Mouse (Mus musculus) cerebellum, postnatal 4 days (tissue): ENCODE data around the gene Pcbp1.

Experiments used
- DNase-seq, 2 experiments: peaks; one replicate each; pipeline ENCODE4 v3.0.0; 2022; ENCODE audit warnings: low spot score in 2 of 2, mixed read lengths in 1 of 2

The Pcbp1 gene

DNA sequence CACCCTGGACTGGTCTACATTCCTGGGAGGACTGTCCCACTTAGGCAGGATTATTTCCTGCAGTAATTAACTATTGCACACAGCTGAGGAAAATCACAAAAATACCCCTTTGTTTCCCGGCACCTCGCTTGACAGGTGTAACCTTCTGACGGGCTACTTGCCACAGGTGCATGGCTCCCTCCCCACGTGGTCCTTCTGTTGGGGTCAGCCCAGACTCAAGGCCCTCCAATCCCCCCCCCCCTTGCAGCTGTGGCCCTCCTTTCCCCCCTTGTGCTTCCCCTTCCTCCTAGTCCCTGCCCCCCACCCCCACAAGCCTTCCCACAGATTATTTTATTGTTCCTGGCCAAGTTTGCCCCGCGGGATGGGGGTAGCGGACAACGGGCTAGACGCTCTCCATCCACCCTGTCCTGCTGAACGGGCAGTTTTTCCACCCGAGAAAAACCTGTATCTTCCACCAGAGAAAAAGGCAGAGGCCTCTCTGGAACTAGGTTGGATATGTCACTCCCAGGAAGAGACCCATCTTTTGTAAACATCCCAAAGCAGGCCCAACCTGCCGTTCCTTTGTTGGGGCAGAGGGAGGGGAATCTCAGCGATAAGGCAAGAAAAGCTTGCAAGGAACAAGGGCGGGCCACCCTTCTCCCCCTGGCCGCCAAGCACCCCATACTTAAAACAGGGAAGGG, 2.2 kb downstream of the Pcbp1 start:
- DNase-seq = peak in 1 of 2 experiments; percentile 17

DNA sequence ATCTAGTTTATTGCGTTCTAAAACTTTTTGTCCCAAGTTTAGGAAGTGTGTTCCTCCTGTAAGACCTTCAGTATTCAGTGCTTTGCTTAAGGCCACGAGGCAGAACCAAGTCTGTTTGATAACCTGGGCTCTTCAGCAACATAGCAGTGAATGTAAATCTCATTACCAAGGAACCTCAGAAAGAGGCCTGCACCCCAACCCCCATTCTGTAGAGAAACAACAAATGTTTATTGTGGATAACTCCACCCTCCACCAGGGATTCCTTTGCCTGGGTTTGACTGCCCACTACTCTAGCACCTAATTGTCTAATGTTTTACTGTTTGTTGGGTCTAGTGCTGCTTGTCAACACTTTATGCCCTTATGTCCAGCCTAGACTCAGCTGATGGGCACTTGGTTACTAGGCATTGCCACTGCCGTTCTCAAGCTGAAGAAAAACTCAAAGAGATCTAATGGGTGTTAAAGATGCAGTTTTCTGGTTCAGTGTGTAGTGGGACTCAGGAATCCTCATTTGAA, 2.8 kb downstream of the Pcbp1 start:
- DNase-seq = no peak

DNA sequence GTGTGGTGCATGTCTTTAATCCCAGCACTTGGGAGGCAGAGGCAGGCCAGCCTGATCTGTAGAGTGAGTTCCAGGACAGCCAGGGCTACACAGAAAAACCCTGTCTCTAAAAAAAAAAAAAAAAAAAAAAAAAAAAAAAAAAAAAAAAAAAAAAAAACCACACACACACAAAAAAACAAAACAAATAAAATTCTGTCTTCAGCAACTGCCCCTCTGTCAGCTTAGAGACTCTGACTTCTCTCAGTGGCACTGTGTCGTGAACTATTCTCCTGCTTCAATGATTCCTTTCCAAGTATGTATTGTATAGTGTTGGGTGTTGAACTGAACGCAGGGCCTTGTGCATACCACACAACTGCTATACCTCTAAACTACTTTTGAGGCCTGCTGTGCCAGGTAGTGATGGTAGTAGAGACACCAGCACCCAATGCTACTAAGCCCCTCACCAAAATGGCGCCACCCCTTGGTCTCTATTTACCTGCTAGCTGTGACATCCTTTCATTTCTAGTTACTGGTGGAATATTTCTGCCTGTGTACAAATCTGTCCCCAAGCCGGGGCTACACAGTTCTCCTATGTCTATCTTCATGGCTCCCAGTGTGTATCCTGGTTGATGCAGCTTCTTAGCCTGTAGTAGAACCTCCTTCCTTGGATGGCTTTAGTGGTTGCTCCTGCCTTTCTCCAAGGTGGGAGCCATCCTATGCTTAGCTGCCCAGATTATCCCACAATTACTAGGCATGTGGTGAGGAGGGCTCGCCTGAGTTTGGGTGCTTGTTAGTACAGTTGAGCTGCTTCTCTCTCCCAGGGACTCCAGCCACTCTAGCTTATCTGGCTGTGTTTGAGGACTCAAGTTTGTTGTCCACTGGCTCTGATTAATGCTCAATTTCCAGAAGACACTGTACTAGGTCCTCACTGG, 3.9 kb downstream of the Pcbp1 start:
- DNase-seq = no peak

DNA sequence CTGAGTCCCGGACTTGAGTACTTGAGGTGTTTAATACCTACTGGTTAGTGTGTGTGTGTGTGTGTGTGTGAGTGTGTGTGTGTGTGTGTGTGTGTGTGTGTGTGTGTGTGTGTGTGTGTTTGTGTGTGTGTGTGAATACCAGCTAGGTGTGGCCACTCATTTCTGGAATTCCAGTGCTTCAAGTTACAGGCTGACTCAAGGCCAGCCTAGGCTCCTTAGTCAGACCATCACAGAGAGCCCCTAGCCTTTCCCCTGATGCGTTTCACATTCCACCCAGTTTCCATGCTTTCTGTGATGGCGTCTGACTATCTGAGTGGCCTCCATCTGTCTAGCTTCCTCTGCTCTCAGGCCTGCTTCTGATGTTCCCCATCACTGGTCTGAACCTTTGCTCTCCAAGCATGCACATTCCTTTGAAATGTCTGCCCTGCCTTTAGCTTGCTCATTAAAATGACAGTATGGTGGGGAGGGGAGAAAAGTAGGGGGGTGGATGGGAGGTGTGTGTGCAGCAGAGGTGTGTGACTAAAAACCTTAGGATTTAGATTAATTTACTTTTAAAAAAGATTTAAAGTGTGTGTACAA, 6.3 kb downstream of the Pcbp1 start:
- DNase-seq = no peak

DNA sequence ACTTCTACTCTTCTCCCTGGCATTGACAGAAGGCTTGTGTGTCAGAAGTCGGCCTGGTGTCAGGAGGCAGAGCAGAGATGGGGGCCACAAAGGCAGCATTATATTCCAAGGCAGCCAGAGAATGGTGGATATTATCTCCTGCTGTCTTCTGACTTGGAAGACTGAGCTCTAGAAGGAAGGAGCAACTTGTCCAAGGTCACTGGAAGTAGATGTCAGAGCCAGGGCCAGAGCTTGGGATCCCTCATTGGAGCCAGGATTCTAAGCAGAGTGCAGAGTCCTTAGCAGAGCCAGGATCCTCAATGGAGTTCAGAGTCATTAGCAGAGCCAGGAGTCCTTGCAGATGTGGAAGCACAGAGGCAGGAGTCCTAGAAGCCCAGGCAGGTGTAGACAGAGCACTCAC, 10.1 kb downstream of the Pcbp1 start:
- DNase-seq = no peak

DNA sequence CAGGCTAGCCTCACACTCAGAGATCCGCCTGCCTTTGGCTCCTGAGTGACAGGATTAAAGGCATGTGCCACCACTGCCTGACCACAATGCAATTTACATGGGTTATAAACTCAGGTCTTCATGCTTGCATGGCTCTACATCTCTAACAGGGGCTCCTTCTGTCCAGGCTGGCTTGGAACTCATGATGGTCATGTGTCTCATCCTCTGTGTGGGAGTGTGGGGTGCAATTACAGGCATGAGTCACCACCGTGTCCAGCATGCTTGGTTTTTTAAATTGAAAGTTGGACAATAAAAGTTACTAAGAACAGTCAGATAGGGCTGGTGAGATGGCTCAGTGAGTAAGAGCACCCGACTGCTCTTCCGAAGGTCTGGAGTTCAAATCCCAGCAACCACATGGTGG, 12.8 kb downstream of the Pcbp1 start:
- no peak for DNase-seq

DNA sequence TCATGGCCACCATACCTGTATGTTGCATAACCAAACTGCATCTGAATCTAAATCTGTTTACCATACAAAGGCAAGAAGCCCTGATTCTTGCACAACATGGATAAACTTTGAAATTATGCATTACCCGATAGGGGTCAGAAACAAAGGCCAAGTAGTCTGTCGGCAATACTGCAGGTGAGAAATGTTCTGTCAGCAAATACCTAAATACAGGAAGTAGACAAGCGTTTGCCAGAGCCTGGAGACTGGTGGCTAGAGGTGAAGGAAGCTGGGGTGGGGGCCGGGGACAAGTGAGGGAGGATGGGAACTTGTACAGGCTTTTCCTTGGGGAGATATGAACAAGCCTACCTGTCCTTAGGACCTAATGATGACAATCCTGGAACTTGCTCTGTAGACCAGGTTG, 15.1 kb downstream of the Pcbp1 start:
- DNase-seq = no peak

DNA sequence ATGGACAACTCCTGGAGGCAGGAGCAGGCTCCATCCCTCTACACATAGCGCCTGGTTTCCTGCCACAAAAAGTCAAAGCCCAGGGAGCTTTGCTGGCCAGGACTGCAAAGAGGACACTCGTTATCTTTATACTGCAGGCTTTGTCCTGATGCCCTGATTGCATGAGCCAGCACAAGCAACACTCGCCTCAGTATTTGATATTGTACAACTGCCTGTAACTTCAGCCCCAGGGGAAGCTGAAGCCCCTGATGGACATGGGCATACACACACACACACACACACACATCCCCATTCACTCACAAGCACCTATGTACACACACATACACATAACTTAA, 16.3 kb downstream of the Pcbp1 start:
- DNase-seq = no peak

DNA sequence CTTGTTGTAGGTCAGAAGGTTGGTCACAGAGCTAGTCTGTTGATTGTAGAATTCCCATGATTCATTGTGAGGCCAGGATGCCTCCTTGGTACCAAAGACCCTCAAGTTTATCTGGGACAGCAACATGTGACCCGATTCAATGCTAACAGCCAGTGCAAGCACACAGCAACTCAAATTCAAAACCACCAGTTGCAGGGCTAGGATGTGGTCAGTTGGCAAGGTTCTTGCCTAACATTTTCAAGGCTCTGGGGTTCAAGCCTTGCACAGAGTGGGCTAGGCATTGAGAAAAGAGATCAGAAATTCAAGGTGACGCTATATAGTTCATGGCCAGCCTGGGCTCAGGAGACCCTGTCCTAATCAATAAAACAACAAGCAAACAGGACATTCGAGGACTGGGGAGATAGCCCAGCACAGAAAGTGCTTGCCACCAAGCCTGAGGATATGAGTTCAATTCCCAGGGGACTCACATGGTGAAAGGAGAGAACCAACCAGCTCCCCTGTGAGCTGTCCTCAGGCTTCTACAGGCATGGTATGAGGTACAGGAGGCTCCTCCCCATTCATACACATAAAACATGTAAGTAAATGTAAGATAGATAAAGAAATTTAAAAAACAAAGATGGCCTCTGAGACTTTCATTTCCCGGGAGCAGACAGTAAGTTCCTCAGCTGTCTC, 16.8 kb downstream of the Pcbp1 start:
- DNase-seq = no peak

DNA sequence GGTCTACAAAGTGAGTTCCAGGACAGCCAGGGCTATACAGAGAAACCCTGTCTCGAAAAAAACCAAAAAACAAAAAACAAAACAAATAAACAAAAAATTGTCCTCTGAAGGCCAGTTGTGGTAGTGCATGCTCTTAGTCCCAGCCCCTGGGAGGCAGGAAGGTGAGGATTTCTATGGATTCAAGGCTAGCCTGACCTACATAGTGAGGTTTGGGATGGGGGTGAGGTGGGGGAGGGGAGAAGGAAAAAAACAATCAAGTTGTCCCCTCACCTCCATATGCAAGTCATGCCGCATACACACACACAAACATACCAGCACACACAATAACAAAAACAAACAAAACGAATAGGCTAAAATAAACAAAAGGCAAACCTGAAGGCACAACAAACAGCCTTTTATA, 17.4 kb downstream of the Pcbp1 start:
- DNase-seq = no peak

DNA sequence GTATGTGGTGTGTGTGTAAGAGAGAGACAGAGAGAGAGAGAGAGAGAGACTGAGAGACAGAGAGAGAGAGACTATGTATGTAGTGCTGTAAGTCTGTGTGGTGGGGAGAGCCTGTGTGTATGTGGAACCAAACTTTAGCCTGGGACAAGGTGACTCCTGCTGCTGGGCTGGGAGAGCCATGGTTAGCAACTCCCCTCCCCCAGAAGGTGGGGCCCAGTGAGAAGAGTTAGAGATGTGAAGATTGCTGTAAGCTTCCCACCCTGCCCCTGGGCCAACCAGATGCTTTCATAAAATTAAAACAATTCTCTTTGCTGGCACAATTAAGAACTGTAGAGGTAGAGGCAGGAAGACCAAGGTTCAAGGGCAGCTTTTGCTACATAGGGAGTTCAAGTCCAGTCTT, 19.0 kb downstream of the Pcbp1 start:
- DNase-seq = no peak

DNA sequence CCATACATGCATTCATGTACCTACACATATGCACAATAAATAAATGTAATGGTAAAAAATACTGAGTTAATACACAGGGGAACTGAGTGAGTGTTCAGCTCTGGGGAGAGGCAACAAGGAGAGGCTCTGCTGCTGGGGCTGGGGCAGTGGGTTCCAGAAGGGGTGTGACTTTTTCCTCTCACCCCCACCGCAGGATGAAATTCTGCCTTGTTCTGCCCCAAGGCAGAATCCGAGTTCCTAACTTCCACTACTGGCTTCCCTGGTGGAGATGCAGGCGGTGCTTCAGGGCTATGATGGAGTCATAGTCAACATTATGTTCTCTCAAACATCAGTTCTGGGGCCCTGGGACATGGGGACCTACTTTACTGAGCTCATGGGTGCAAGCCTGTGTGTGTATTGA, 19.8 kb downstream of the Pcbp1 start:
- no peak for DNase-seq

DNA sequence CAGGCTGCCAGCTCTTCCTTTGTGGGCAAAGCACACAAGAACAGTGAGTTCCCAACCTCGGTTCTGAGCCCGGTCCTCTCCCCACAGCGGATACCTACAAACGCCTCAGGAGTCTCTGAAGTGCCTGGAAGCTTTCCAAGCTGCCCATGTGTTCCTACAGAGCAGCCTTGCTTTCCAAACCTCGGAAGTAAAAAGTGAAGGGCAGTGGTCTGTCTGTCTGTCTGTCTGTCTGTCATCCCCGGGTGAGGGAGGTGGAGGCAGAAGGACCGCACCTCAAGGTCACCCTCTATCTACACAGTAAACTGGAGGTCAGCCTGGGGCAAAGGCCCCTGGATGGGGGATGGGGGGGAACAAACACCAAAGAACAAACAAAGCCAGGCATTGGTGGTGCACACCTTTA, 20.4 kb downstream of the Pcbp1 start:
- DNase-seq = no peak

DNA sequence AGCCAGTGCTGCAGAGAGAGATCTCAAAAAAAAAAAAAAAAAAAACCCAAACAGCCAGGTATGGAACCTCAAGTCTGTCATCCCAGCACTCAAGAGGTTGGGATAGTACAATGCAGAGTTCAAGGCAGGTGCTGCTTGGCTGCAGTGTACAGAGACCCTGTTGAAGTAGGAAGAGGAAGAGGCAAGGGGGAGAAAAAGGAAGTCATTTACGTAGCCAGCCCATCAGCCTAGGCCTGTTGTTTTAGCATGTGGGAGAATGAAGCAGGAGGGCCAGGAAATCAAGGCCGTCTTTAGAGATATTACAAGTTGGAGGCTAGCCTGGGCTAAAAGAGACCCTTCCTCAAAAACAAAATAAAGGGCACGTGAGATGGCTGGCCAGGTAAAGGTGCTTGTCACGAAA, 22.6 kb downstream of the Pcbp1 start:
- no peak for DNase-seq

DNA sequence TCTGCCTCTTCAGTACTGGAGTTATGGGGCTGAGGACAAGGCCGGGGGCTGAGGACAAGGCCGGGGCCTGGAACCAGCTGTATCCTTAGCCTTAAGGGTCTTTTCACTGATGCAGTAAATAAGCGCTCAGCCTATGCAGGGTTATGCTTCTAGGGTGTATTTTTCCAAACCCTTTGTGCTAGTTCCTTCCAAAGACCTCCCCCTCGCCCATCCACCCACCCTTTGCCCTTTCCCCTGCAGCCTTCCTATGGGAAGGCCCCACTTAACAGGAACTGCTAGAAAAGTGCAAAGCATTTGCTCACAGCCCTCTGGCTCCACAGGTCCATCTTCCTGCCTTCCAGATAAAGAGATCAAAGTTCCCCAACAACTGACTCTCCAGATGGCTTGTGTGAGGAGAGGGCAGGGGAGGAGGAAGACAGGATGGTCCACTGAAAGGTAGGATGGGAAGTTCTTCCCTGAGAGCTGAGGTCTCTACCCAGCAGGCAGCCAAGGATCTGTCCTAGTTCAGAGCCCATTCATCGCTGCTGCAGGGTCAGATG, 26.5 kb downstream of the Pcbp1 start:
- no peak for DNase-seq

DNA sequence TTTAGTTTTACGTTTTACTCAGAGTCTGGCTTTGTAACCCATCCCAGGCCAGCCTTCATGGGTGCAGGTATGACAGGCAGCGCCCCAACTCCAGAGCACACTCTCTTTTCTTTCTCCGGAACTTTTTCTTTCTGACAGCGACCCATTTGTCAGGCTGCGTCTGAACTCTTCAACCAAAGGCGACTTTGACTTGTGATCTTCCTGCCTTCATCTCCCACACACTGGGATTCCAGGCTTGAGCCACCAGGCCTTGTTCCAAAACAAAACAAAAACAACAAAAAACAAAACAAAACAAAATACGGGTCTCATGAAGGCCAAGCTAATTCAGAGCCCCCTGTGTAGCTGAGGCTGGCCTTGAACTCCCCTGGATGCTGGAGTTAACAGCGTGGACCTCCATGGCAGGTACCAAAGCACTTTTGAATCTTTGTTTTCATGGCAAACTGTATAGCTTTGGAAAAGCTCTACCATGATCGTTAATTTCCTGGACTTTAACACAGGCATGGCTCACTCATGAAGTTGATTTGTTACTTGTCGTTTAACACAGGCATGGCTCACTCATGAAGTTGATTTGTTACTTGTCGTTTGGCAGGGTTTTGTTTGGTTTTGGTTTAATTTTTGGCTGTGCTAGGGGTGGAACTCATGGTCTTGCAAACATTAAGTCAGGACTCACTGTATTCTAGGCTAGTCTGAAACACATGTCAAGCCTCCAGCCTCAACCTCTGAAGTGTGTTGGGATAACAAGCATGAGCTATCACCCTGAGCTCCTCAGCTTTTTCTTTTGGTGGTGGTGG, 28.0 kb downstream of the Pcbp1 start:
- no peak for DNase-seq

DNA sequence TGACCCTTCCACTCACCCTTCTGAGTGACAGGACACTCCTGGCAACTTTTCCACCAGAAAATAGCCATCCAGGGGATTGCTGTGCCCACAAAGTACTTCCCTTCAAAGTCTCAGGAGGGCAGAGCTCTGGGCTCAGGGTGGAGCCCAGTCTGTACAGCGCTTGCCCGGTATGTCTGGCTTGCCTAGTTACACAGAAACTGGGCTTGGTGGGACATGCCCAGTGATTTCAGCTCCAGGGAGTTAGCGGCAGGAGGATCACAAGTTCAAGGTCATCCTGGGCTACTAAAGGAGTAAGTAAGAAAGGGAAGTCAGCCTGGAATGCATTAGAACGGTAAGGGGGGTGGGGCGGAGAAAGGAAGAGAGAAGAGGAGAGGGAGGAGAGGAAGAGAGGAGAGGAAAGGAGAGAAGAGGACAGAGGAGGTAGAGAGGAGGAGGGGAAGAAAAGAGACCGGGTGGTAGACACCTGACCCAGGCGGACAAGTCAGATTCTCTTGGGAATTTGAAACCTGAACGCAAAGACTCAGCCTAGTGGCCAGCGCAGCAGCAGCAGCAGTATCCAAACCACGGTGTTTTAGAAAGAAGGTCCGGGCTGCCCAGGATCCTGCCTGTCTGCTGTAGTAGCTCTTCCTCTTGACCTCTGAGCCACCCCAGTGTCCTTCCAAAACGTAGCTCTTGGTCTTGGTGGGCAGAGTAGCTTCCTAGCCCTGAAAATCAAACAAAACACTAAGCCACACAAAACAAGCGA, 28.9 kb downstream of the Pcbp1 start:
- no peak for DNase-seq

DNA sequence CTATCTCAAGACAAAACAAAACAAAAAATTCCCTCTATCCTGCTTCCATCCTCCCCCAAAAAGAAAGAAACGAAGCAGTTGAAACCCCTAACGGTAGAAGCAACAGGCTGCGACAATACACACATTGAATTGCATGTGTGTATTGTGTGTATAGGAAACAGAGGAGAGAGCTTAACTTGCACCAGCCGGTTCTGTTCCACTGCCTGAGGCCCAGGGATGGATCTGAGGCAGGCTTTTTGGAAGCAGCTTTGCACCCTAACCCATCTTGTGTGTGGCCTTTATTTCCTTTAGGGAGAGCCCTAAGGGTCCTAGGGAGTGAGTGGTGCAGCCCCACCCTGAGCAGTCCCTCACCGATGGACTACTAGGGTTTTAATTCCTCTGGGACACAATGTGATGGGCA, 29.5 kb downstream of the Pcbp1 start:
- DNase-seq = no peak

DNA sequence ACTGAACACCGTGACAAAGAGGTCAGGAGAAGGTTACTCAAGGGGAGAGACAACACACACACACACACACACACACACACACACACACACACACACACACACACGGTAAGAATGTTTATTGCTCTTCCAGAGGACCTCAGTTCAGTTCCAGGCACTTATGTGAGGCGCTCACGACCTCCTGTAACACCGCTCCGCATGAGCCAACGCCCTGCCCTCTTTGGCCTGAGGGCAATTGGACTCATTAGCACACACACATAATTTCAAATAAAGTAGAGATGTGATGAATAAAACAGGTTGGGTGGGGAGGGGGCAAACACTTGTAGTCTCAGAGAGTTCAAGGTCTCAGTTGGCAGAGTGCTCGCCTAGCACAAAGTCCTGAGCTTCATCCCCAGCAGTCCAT, 30.0 kb downstream of the Pcbp1 start:
- DNase-seq = no peak

DNA sequence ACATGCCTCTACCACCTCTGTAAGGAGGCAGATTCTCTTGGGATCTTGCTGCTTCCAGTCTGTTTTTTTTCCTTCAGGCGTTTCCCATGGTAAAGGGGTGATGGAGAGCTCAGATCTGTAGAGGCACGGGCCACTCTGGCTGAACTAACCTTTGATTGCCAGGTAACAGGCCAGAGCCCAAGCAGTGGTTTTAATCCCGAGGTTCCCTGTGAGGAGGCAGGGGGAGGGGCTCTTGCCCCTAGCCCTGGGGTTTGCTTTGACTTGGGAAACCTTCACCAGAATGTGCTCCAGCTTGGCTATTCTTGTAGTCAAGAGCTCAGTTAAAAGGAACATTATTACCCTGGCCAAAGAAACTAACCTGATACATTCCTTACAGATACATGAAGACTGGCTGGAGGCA, 30.5 kb downstream of the Pcbp1 start:
- no peak for DNase-seq

DNA sequence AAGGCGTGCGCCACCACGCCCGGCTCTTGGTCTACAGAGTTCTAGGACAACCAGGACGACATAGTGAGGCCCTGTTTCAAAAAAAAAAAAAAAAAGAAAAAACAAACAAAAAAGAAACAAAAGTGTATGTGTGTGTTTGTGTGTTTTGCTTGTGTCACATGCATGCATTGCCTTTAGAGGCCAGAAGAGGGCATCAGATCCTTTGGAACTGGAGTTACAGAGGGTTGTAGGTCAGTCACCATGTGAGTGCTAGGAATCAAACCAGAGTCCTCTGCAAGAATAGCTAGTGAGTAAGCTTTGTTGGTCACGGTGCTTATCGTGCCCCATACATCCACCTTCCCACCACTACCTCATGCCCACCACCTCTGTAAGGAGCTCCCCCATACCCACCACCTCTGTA, 31.4 kb downstream of the Pcbp1 start:
- DNase-seq = no peak
